Mouse (Mus musculus): ENCODE results near the gene Bag3.
"Not testable (repeated sequence)": the region's sequence is repeated elsewhere in the genome, so short reads cannot be mapped to it uniquely, and the experiment has no call there.

Bag3 gene

GRCm38 (mm10) chr7:128570657-128571056 lies 47.2 kb downstream of the Bag3 start:
- DNase-seq = not testable (repeated sequence)

GRCm38 (mm10) chr7:128572030-128572429 lies 48.6 kb downstream of the Bag3 start:
- no peak for DNase-seq

- no peak for DNase-seq
These were observed 51.8 kb downstream of the Bag3 start for GRCm38 (mm10) chr7:128575211-128575610.

GRCm38 (mm10) chr7:128575794-128576193 lies 52.4 kb downstream of the Bag3 start:
- DNase-seq = no peak

- DNase-seq = no peak
These were observed 54.2 kb downstream of the Bag3 start for GRCm38 (mm10) chr7:128577607-128578006.

- DNase-seq = no peak
These were observed 55.0 kb downstream of the Bag3 start for GRCm38 (mm10) chr7:128578199-128578945.

GRCm38 (mm10) chr7:128579381-128579780 lies 56.0 kb downstream of the Bag3 start:
- DNase-seq = no peak

- no peak for DNase-seq
These were observed 56.9 kb downstream of the Bag3 start for GRCm38 (mm10) chr7:128580318-128580717.

- DNase-seq = no peak
These were observed 58.6 kb downstream of the Bag3 start for GRCm38 (mm10) chr7:128581864-128582484.

GRCm38 (mm10) chr7:128583213-128583948 lies 60.0 kb downstream of the Bag3 start:
- peak; percentile 66 for DNase-seq

GRCm38 (mm10) chr7:128587334-128587933 lies 64.0 kb downstream of the Bag3 start:
- DNase-seq = no peak

GRCm38 (mm10) chr7:128591345-128592084 lies 68.1 kb downstream of the Bag3 start:
- peak; percentile 25 for DNase-seq

- DNase-seq = peak; percentile 58
These were observed 68.9 kb downstream of the Bag3 start for GRCm38 (mm10) chr7:128592118-128592935.

- DNase-seq = no peak
These were observed 69.5 kb downstream of the Bag3 start for GRCm38 (mm10) chr7:128592936-128593241.

- no peak for DNase-seq
These were observed 72.9 kb downstream of the Bag3 start for GRCm38 (mm10) chr7:128596274-128596673.

Measured in kidney, postnatal 14 days (tissue).